Mouse (Mus musculus) kidney, postnatal 4 days (tissue): ENCODE data around the gene Olfr881.

ENCODE experiments used
- DNase-seq, 2 experiments: peaks; one replicate each; pipeline ENCODE4 v3.0.0; 2021; ENCODE audit warnings: mixed read lengths in 2 of 2

Gene Olfr881

DNA sequence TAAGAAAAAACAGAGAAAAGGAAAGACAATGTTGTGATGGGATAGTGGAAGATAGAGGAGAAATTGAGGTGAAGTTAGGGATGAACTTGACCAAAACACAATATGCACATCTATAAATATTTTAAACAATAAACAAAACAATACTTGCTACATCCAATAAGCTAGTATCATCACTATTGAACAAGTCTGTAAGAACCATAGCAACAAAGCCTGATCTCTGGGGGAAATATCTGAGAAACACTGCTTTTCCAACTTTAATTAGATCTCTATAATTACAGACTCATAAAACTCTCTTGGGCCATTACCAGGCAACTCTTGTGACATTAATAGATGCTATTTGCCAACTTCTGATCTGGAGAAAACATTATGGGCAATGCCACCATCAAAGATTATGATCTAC is at the start of gene Olfr881:
Gene Olfr881, plus strand, starts transcription at position 301 of the 400 bp plus-strand sequence.
- DNase-seq = no peak

DNA sequence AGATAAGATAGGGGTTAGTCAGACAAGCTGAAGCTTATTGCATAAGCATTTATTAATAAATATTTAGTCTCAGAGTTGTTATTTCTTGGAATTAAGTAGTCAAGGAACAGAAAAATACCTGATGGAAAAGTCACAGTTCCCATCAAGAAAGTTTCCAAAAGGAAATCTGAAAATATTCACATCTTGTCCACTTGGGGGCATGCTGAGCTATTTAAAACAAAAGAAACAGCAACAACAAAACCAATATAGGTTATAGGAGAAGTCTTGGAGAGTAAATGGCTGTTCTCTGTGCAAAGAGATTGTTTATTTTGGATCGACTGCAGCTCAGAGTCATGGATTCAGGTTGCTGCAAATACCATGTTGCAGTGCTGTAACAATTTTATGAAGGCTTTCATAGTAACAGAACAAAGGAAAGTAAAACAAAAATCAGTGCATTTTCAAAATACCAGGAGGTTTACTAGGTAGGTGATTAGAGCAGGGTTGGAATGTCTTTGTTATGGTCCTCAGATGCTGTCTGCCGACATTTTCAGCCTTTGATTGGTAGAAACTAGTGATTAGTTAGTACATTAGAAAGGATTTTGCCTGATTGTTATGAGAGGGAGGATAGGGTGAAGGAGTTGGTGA is 7.1 kb downstream of the Olfr881 start:
- no peak for DNase-seq

GRCm38 (mm10) chr9:38000021-38000420 is 8.4 kb downstream of the Olfr881 start:
- DNase-seq = no peak

DNA sequence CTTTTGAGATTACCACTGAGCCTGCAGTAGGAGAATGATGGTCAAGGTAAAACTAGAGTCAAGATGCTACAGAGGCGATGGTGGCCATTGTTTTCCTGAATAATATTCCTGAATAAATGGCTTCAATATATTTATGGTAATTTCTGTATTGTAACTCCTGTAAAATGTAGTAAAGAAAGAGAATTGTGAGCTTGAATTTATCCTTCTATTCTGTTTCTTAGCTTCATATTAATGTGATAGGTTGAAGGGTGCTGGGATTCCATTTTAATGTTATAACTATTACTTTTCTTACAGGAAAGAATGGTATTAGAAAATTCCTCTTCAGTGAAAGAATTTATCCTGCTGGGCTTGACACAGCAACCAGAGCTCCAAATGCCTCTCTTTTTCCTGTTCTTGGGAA is 33.9 kb downstream of the Olfr881 start, which contains the start of gene Olfr883:
Gene Olfr883, plus strand, starts transcription at position 301 of the 400 bp plus-strand sequence.
- DNase-seq = no peak
